Mouse (Mus musculus) myocyte (in vitro differentiated cells): Measurements from ENCODE around the gene Ptprd. TPM values are rescaled to one million over a fixed set of nuclear protein-coding genes. Genes with fewer than 3 reads are reported as not detected.

Experiments used
- H3K27me3 ChIP-seq: one replicate; pipeline ENCODE4 v1.6.1; 2011; ENCODE audit not compliant: control insufficient read depth, insufficient read depth, insufficient read length
- H3K36me3 ChIP-seq: one replicate; pipeline ENCODE4 v1.6.1; 2011; ENCODE audit not compliant: control insufficient read depth, insufficient read depth
- H3K4me2 ChIP-seq: one replicate; pipeline ENCODE4 v1.6.1; 2011; ENCODE audit warnings: low read depth, control low read depth
- H3K4me3 ChIP-seq: one replicate; pipeline ENCODE4 v1.5.1; 2011; ENCODE audit warnings: mild to moderate bottlenecking, control low read depth, moderate library complexity
- H3K79me2 ChIP-seq: one replicate; pipeline ENCODE4 v1.6.1; 2011; ENCODE audit not compliant: control insufficient read depth, insufficient read depth
- H3ac ChIP-seq: one replicate; pipeline ENCODE4 v1.6.1; 2011; ENCODE audit not compliant: control insufficient read depth, insufficient read length
- CEBPB ChIP-seq: IDR thresholded peaks from 2 replicates; pipeline ENCODE4 v1.6.1; 2011; ENCODE audit warnings: mild to moderate bottlenecking, moderate library complexity; ENCODE audit not compliant: poor library complexity, insufficient read depth, severe bottlenecking
- E2F4 ChIP-seq: IDR thresholded peaks from one replicate; pipeline ENCODE4 v1.6.1; 2011; ENCODE audit warnings: mild to moderate bottlenecking, control low read depth, moderate library complexity; ENCODE audit not compliant: insufficient read depth
- MAX ChIP-seq: IDR thresholded peaks from one replicate; pipeline ENCODE4 v1.6.1; 2011; ENCODE audit warnings: low read depth, mild to moderate bottlenecking, control low read depth
- MYOD1 ChIP-seq, 3 experiments: IDR thresholded peaks; one replicate each; pipeline ENCODE4 v1.6.1; 2011; ENCODE audit warnings: control low read depth in 2 of 3, low read depth in 2 of 3, mild to moderate bottlenecking in 2 of 3, moderate library complexity in 1 of 3; ENCODE audit not compliant: insufficient read length in 2 of 3, control insufficient read depth in 1 of 3
- MYOG ChIP-seq, 3 experiments: IDR thresholded peaks; one replicate each; pipeline ENCODE4 v1.6.1; 2011; ENCODE audit warnings: control low read depth in 2 of 3, low read depth in 2 of 3, mild to moderate bottlenecking in 2 of 3; ENCODE audit not compliant: insufficient read length in 2 of 3, control insufficient read depth in 1 of 3, insufficient read depth in 1 of 3
- POLR2A ChIP-seq: IDR thresholded peaks from one replicate; pipeline ENCODE4 v1.6.1; 2011; ENCODE audit warnings: low read depth, mild to moderate bottlenecking, control low read depth, moderate library complexity; ENCODE audit not compliant: insufficient read length
- POLR2AphosphoS2 ChIP-seq: IDR thresholded peaks from one replicate; pipeline ENCODE4 v1.6.1; 2011; ENCODE audit warnings: low read depth, control low read depth; ENCODE audit not compliant: insufficient read length
- REST ChIP-seq: IDR thresholded peaks from one replicate; pipeline ENCODE4 v1.6.1; 2011; ENCODE audit warnings: mild to moderate bottlenecking, control low read depth, moderate library complexity; ENCODE audit not compliant: insufficient read depth, insufficient read length
- SRF ChIP-seq: IDR thresholded peaks from one replicate; pipeline ENCODE4 v1.6.1; 2011; ENCODE audit warnings: low read depth; ENCODE audit not compliant: control insufficient read depth, insufficient read length
- TCF12 ChIP-seq: IDR thresholded peaks from one replicate; pipeline ENCODE4 v1.6.1; 2011; ENCODE audit warnings: mild to moderate bottlenecking, control low read depth; ENCODE audit not compliant: poor library complexity, insufficient read depth, severe bottlenecking
- TCF3 ChIP-seq: IDR thresholded peaks from one replicate; pipeline ENCODE4 v1.6.1; 2011; ENCODE audit warnings: low read depth, control low read depth; ENCODE audit not compliant: insufficient read length
- USF1 ChIP-seq: IDR thresholded peaks from one replicate; pipeline ENCODE4 v1.6.1; 2011; ENCODE audit warnings: low read depth, mild to moderate bottlenecking, control low read depth, moderate library complexity
- polyA plus RNA-seq: library from polyadenylated mRNA; unstranded; fragments of >200 nt; fragmentation: generic; extraction: Trizol; gene quantifications from one replicate; pipeline ENCODE4 v1.2.1, GENCODE M21; 2012; ENCODE audit warnings: missing spikeins

Ptprd gene
- polyA plus RNA-seq, 1 experiment, result 2.9 TPM

GRCm38 (mm10) chr4:76449466-76450350 is 1762.1 kb downstream of the Ptprd start:
- no peaks in the 10 kb centered on the region for H3K36me3 ChIP-seq

GRCm38 (mm10) chr4:76448678-76449465 is 1762.9 kb downstream of the Ptprd start:
- no peaks in the 10 kb centered on the region for H3K27me3 ChIP-seq
- peak overlapping the region; percentile 19 for H3ac ChIP-seq

More at GRCm38 (mm10) chr4:76449466-76450350, 1762.1 kb downstream of the Ptprd start:
- H3K4me2 ChIP-seq, result peak overlapping the region; percentile 65
- H3K27me3 ChIP-seq, result no peaks in the 10 kb centered on the region
- H3K79me2 ChIP-seq, result peaks cover 21% of the 10 kb centered on the region
- peak overlapping the region; percentile 19 for H3ac ChIP-seq
- H3K4me3 ChIP-seq, result peak overlapping the region; percentile 36
- TF ChIP-seq REST, result no peak
- peak; percentile 51 for TF ChIP-seq POLR2A
- no peak for TF ChIP-seq CEBPB
- peak in 1 of 3 experiments; percentile 13 for TF ChIP-seq MYOD1 (IDR thresholded peaks at IDR 0.05; ENCODE audit: control insufficient read depth in 1 of 3, insufficient read length in 2 of 3, low read depth in 2 of 3)
- TF ChIP-seq MYOG (IDR thresholded peaks at IDR 0.05; ENCODE audit: control insufficient read depth in 1 of 3, insufficient read depth in 1 of 3, insufficient read length in 2 of 3, low read depth in 2 of 3), result no peak
- TF ChIP-seq TCF3, result no peak
- TF ChIP-seq MAX, result no peak

GRCm38 (mm10) chr4:76447396-76447795 is 1764.4 kb downstream of the Ptprd start:
- Histone ChIP-seq H3K4me3 (no peak overlapping the region), H3K4me2 (peak overlapping the region; percentile 65), H3K27me3 (no peaks in the 10 kb centered on the region), H3ac (no peak overlapping the region), H3K36me3 (no peaks in the 10 kb centered on the region), H3K79me2 (peaks cover 27% of the 10 kb centered on the region)
- TF ChIP-seq REST, result no peak
- no peak for TF ChIP-seq MYOD1 (IDR thresholded peaks at IDR 0.05; ENCODE audit: control insufficient read depth in 1 of 3, insufficient read length in 2 of 3, low read depth in 2 of 3)
- no peak for TF ChIP-seq MAX
- no peak for TF ChIP-seq POLR2A

More at GRCm38 (mm10) chr4:76448678-76449465, 1762.9 kb downstream of the Ptprd start:
- TF ChIP-seq E2F4, result no peak
- TF ChIP-seq USF1, result no peak
- TF ChIP-seq MYOG (IDR thresholded peaks at IDR 0.05; ENCODE audit: control insufficient read depth in 1 of 3, insufficient read depth in 1 of 3, insufficient read length in 2 of 3, low read depth in 2 of 3), result no peak
- no peak for TF ChIP-seq POLR2AphosphoS2
- TF ChIP-seq REST, result no peak
- TF ChIP-seq MAX, result no peak
- Histone ChIP-seq H3K79me2 (peaks cover 23% of the 10 kb centered on the region), H3K4me3 (peak overlapping the region; percentile 36), H3K36me3 (no peaks in the 10 kb centered on the region), H3K4me2 (peak overlapping the region; percentile 65)

- TF ChIP-seq POLR2AphosphoS2 (no peak), POLR2A (no peak), USF1 (no peak), SRF (no peak), E2F4 (no peak), MYOG (IDR thresholded peaks at IDR 0.05; ENCODE audit: control insufficient read depth in 1 of 3, insufficient read depth in 1 of 3, insufficient read length in 2 of 3, low read depth in 2 of 3) (no peak), MAX (no peak), REST (no peak), TCF12 (no peak), MYOD1 (IDR thresholded peaks at IDR 0.05; ENCODE audit: control insufficient read depth in 1 of 3, insufficient read length in 2 of 3, low read depth in 2 of 3) (no peak), TCF3 (no peak), CEBPB (no peak)
- Histone ChIP-seq H3K4me3 (no peak overlapping the region), H3K79me2 (peaks cover 38% of the 10 kb centered on the region), H3K36me3 (no peaks in the 10 kb centered on the region), H3K27me3 (no peaks in the 10 kb centered on the region), H3ac (no peak overlapping the region), H3K4me2 (no peak overlapping the region)
Observed at GRCm38 (mm10) chr4:76444778-76445177, 1767.0 kb downstream of the Ptprd start.
